Mouse (Mus musculus) hindbrain, embryonic 10.5 days (tissue): ENCODE results near the gene Xrcc2. TPM values are rescaled to one million over a fixed set of nuclear protein-coding genes. Genes with fewer than 3 reads are reported as not detected.
"Not testable (repeated sequence)": the region's sequence is repeated elsewhere in the genome, so short reads cannot be mapped to it uniquely, and the experiment has no call there.

Experiments used
- DNase-seq: peaks from one replicate; pipeline ENCODE4 v3.0.0-alpha.2; 2017; ENCODE audit warnings: low spot score
- H3K27ac ChIP-seq: fragments of 300-500 bp; sonication (generic); 2 replicates; pipeline ENCODE4 v1.5.1; 2016; ENCODE audit warnings: mild to moderate bottlenecking, moderate library complexity
- H3K27me3 ChIP-seq: fragments of 300-500 bp; sonication (generic); 2 replicates; pipeline ENCODE4 v1.6.1; 2016; ENCODE audit warnings: mild to moderate bottlenecking; ENCODE audit not compliant: poor library complexity, insufficient read depth, severe bottlenecking
- H3K36me3 ChIP-seq: fragments of 300-500 bp; sonication (generic); 2 replicates; pipeline ENCODE4 v1.6.1; 2016; ENCODE audit warnings: mild to moderate bottlenecking, moderate library complexity
- H3K4me1 ChIP-seq: fragments of 300-500 bp; sonication (generic); replicated peaks from 2 replicates; pipeline ENCODE4 v1.6.1; 2016; ENCODE audit warnings: mild to moderate bottlenecking
- H3K4me3 ChIP-seq: fragments of 300-500 bp; sonication (generic); 2 replicates; pipeline ENCODE4 v1.5.1; 2016; ENCODE audit warnings: mild to moderate bottlenecking, moderate library complexity
- H3K9me3 ChIP-seq: fragments of 300-500 bp; sonication (generic); 2 replicates; pipeline ENCODE4 v1.6.1; 2016; ENCODE audit warnings: mild to moderate bottlenecking, moderate library complexity
- WGBS: fragments of 180-500 bp; shearing (Covaris S2); methylation state at CpG from one replicate; pipeline ENCODE4 v1.1.7; 2016; 5-methylcytosine and 5-hydroxymethylcytosine counted together
- polyA plus RNA-seq: library from polyadenylated mRNA; unstranded; fragments of >200 nt; fragmentation: Nextera tagmentation; extraction: Ambion mirVana; gene quantifications from 2 replicates; pipeline ENCODE4 v1.2.1, GENCODE M21; 2016

Gene Xrcc2
- polyA plus RNA-seq, 1 experiment from 2014 or later: 12.5 TPM

GRCm38 (mm10) chr5:25719390-25719789 lies 13.8 kb upstream of the Xrcc2 start:
- Histone ChIP-seq H3K4me3 (no peak overlapping the region), H3K27me3 (no peaks in the 10 kb centered on the region), H3K36me3 (no peaks in the 10 kb centered on the region), H3K9me3 (no peaks in the 10 kb centered on the region), H3K4me1 (no peaks in the 10 kb centered on the region), H3K27ac (no peak overlapping the region)
- no peak for DNase-seq
- 91% methylated on average over 4 of the region's 4 CpGs for WGBS

- not testable (repeated sequence) for H3K4me3 ChIP-seq, H3K4me1 ChIP-seq, H3K36me3 ChIP-seq, H3K27ac ChIP-seq, H3K27me3 ChIP-seq, H3K9me3 ChIP-seq, DNase-seq
- WGBS: 92% methylated on average over 4 of the region's 4 CpGs
These were observed 7.5 kb upstream of the Xrcc2 start for GRCm38 (mm10) chr5:25713001-25713706.

GRCm38 (mm10) chr5:25704702-25705566 lies 691 bp downstream of the Xrcc2 start:
- Histone ChIP-seq H3K9me3 (no peaks in the 10 kb centered on the region), H3K27ac (peak overlapping the region; percentile 96), H3K27me3 (no peaks in the 10 kb centered on the region), H3K4me1 (peaks cover 20% of the 10 kb centered on the region), H3K36me3 (peaks cover 40% of the 10 kb centered on the region), H3K4me3 (peak overlapping the region; percentile 85)
- 24% methylated on average over 19 of the region's 19 CpGs for WGBS
- no peak for DNase-seq

GRCm38 (mm10) chr5:25697941-25698340 lies 7.7 kb downstream of the Xrcc2 start:
- H3K27me3 ChIP-seq: no peaks in the 10 kb centered on the region
- H3K4me1 ChIP-seq: no peaks in the 10 kb centered on the region
- 89% methylated on average over 7 of the region's 7 CpGs for WGBS
- no peaks in the 10 kb centered on the region for H3K9me3 ChIP-seq
- H3K27ac ChIP-seq: no peak overlapping the region
- DNase-seq: no peak
- no peak overlapping the region for H3K4me3 ChIP-seq
- peaks cover 93% of the 10 kb centered on the region for H3K36me3 ChIP-seq

- Histone ChIP-seq H3K9me3 (no peaks in the 10 kb centered on the region), H3K4me1 (no peaks in the 10 kb centered on the region), H3K36me3 (peaks cover 95% of the 10 kb centered on the region), H3K27me3 (no peaks in the 10 kb centered on the region), H3K4me3 (no peak overlapping the region), H3K27ac (no peak overlapping the region)
- WGBS: 96% methylated on average over 7 of the region's 7 CpGs
- no peak for DNase-seq
These were observed 9.4 kb downstream of the Xrcc2 start for GRCm38 (mm10) chr5:25696256-25696655.

- no peaks in the 10 kb centered on the region for H3K4me1 ChIP-seq
- no peaks in the 10 kb centered on the region for H3K27me3 ChIP-seq
- WGBS: 82% methylated on average over 6 of the region's 6 CpGs
- H3K4me3 ChIP-seq: no peak overlapping the region
- peaks cover 95% of the 10 kb centered on the region for H3K36me3 ChIP-seq
- DNase-seq: no peak
- H3K9me3 ChIP-seq: no peaks in the 10 kb centered on the region
- no peak overlapping the region for H3K27ac ChIP-seq
These were observed 9.8 kb downstream of the Xrcc2 start for GRCm38 (mm10) chr5:25695786-25696185.

GRCm38 (mm10) chr5:25671696-25672520 lies 33.7 kb downstream of the Xrcc2 start:
- WGBS: 92% methylated on average over 31 of the region's 31 CpGs

GRCm38 (mm10) chr5:25671051-25671450 lies 34.6 kb downstream of the Xrcc2 start:
- Histone ChIP-seq H3K4me3 (no peak overlapping the region), H3K27ac (no peak overlapping the region), H3K9me3 (no peaks in the 10 kb centered on the region), H3K4me1 (peaks cover 7% of the 10 kb centered on the region; the same call in 1 of the 2 replicates), H3K36me3 (no peaks in the 10 kb centered on the region), H3K27me3 (no peaks in the 10 kb centered on the region)
- WGBS: 63% methylated on average over 3 of the region's 3 CpGs
- no peak for DNase-seq

More at GRCm38 (mm10) chr5:25671696-25672520, 33.7 kb downstream of the Xrcc2 start:
- H3K4me3 ChIP-seq: no peak overlapping the region
- H3K36me3 ChIP-seq: 0 out of 2 replicates have a peak, but pooled peaks cover 5% of the 10 kb centered on the region
- no peaks in the 10 kb centered on the region for H3K4me1 ChIP-seq
- DNase-seq: no peak
- no peaks in the 10 kb centered on the region for H3K9me3 ChIP-seq
- no peaks in the 10 kb centered on the region for H3K27me3 ChIP-seq
- no peak overlapping the region for H3K27ac ChIP-seq

- H3K36me3 ChIP-seq: no peaks in the 10 kb centered on the region
- WGBS: 84% methylated on average over 9 of the region's 9 CpGs
- no peaks in the 10 kb centered on the region for H3K9me3 ChIP-seq
- no peak for DNase-seq
- no peak overlapping the region for H3K4me3 ChIP-seq
- H3K27me3 ChIP-seq: no peaks in the 10 kb centered on the region
- no peak overlapping the region for H3K27ac ChIP-seq
- H3K4me1 ChIP-seq: peaks cover 8% of the 10 kb centered on the region; the same call in 1 of the 2 replicates
These were observed 37.3 kb downstream of the Xrcc2 start for GRCm38 (mm10) chr5:25668306-25668705.

GRCm38 (mm10) chr5:25666684-25667083 lies 38.9 kb downstream of the Xrcc2 start:
- Histone ChIP-seq H3K36me3 (no peaks in the 10 kb centered on the region), H3K4me1 (peaks cover 8% of the 10 kb centered on the region; the same call in 1 of the 2 replicates), H3K27me3 (no peaks in the 10 kb centered on the region), H3K9me3 (no peaks in the 10 kb centered on the region), H3K27ac (no peak overlapping the region), H3K4me3 (no peak overlapping the region)
- 84% methylated on average over 9 of the region's 9 CpGs for whole genome bisulfite sequencing
- DNase-seq: no peak

GRCm38 (mm10) chr5:25666108-25666507 lies 39.5 kb downstream of the Xrcc2 start:
- H3K9me3 ChIP-seq: no peaks in the 10 kb centered on the region
- peak; percentile 20 for DNase-seq
- no peaks in the 10 kb centered on the region for H3K36me3 ChIP-seq
- no peaks in the 10 kb centered on the region for H3K27me3 ChIP-seq
- H3K4me1 ChIP-seq: peaks cover 8% of the 10 kb centered on the region; the same call in 1 of the 2 replicates
- no peak overlapping the region for H3K27ac ChIP-seq
- WGBS: 64% methylated on average over 4 of the region's 4 CpGs
- H3K4me3 ChIP-seq: no peak overlapping the region

GRCm38 (mm10) chr5:25665516-25665915 lies 40.1 kb downstream of the Xrcc2 start:
- no peak overlapping the region for H3K4me3 ChIP-seq
- H3K9me3 ChIP-seq: no peaks in the 10 kb centered on the region
- no peak overlapping the region for H3K27ac ChIP-seq
- no peak for DNase-seq
- H3K36me3 ChIP-seq: no peaks in the 10 kb centered on the region
- H3K4me1 ChIP-seq: peaks cover 8% of the 10 kb centered on the region; the same call in 1 of the 2 replicates
- 78% methylated on average over 10 of the region's 10 CpGs for WGBS
- no peaks in the 10 kb centered on the region for H3K27me3 ChIP-seq
